ENCODE assay signal across 18 mouse cellular contexts in genomic region chr12:94645302-94645701, GRCm38 (mm10).
A peak's percentile ranks its signal among the peaks of the same experiment; 100 is the strongest.
DNase-seq lines count a peak whose midpoint lies in the region; ATAC-seq and TF ChIP-seq lines count a peak whose summit lies in the region.
"Had no signal": no experiment of that assay in that cellular context is flagged by ENCODE, and none has a peak within 500 bp of the region (broad histone marks: within the 10 kb centered on the region; RNA-seq: fewer than 3 reads in every experiment).

No protein-coding gene starts in this region.

- no peak overlapping the region for H3K27ac ChIP-seq in forebrain, embryonic 16.5 days (ENCODE audit: low read length)
- no peak overlapping the region for H3K27ac ChIP-seq in forebrain, embryonic 13.5 days
- no peak overlapping the region for H3K27ac ChIP-seq in lung, postnatal 0 days (ENCODE audit: low read length)
- H3K27ac ChIP-seq in hindbrain, embryonic 11.5 days (ENCODE audit: low read depth, low read length): no peak overlapping the region
- H3K27ac ChIP-seq: hindbrain, embryonic 12.5 days; layer of hippocampus, adult 2 months; midbrain, embryonic 12.5 days had no signal

- no peaks in the 10 kb centered on the region for H3K27me3 ChIP-seq in forebrain, embryonic 16.5 days (replicated peaks; ENCODE audit: control insufficient read depth, insufficient read depth, low read length)
- no peaks in the 10 kb centered on the region for H3K27me3 ChIP-seq in forebrain, embryonic 13.5 days
- no peaks in the 10 kb centered on the region for H3K27me3 ChIP-seq in lung, postnatal 0 days (replicated peaks; ENCODE audit: insufficient read depth, low read length)
- H3K27me3 ChIP-seq in hindbrain, embryonic 11.5 days (ENCODE audit: control insufficient read depth, insufficient read depth, low read length): no peaks in the 10 kb centered on the region
- H3K27me3 ChIP-seq: heart, embryonic 12.5 days; hindbrain, embryonic 12.5 days; midbrain, embryonic 12.5 days had no signal

- no peaks in the 10 kb centered on the region for H3K36me3 ChIP-seq in forebrain, embryonic 16.5 days (ENCODE audit: control insufficient read depth, insufficient read depth)
- no peaks in the 10 kb centered on the region for H3K36me3 ChIP-seq in forebrain, embryonic 13.5 days (ENCODE audit: poor library complexity, severe bottlenecking)
- no peaks in the 10 kb centered on the region for H3K36me3 ChIP-seq in lung, postnatal 0 days (ENCODE audit: insufficient read depth, low read length)
- H3K36me3 ChIP-seq in hindbrain, embryonic 11.5 days (ENCODE audit: control insufficient read depth, insufficient read depth, low read length): no peaks in the 10 kb centered on the region
- H3K36me3 ChIP-seq: heart, embryonic 12.5 days; hindbrain, embryonic 12.5 days; midbrain, embryonic 12.5 days had no signal

- no peaks in the 10 kb centered on the region for H3K4me1 ChIP-seq in forebrain, embryonic 16.5 days (replicated peaks; ENCODE audit: control insufficient read depth, insufficient read depth, low read length)
- H3K4me1 ChIP-seq in forebrain, embryonic 13.5 days: no peaks in the 10 kb centered on the region
- no peaks in the 10 kb centered on the region for H3K4me1 ChIP-seq in lung, postnatal 0 days (ENCODE audit: insufficient read depth, low read depth, low read length)
- H3K4me1 ChIP-seq in hindbrain, embryonic 11.5 days (replicated peaks; ENCODE audit: control insufficient read depth, insufficient read depth, low read length): no peaks in the 10 kb centered on the region
- H3K4me1 ChIP-seq: heart, embryonic 12.5 days; hindbrain, embryonic 12.5 days; midbrain, embryonic 12.5 days had no signal

- no peak for DNase-seq in lung, postnatal 0 days (ENCODE audit: low spot score)
- DNase-seq in lung, adult 18-20 months: no peak
- DNase-seq in left cerebral cortex, adult 18-20 months (ENCODE audit: low spot score in 2 of 2): peak; percentile 19 to 47
- DNase-seq in adrenal gland, adult (ENCODE audit: inconsistent age in 2 of 2, low spot score in 1 of 2): no peak
- DNase-seq in heart, postnatal 10 days: no peak
- no peak for DNase-seq in hindbrain, embryonic 11.5 days (ENCODE audit: low spot score)
- DNase-seq: B cell, adult 2 months; gastrocnemius, postnatal 14 days; kidney, adult 9 months; lung, postnatal 36 days; thymus, adult 2 months had no signal

- no peak overlapping the region for H3K4me2 ChIP-seq in forebrain, embryonic 16.5 days (ENCODE audit: low read length)
- no peak overlapping the region for H3K4me2 ChIP-seq in forebrain, embryonic 13.5 days
- no peak overlapping the region for H3K4me2 ChIP-seq in lung, postnatal 0 days (replicated peaks; ENCODE audit: low read depth, low read length)
- H3K4me2 ChIP-seq in hindbrain, embryonic 11.5 days (replicated peaks; ENCODE audit: low read depth, low read length): no peak overlapping the region
- H3K4me2 ChIP-seq: heart, embryonic 12.5 days; hindbrain, embryonic 12.5 days; liver, embryonic 11.5 days; midbrain, embryonic 12.5 days had no signal

- no peak for TF ChIP-seq EP300 in lung, postnatal 0 days (IDR thresholded peaks at IDR 0.05)

- no peak overlapping the region for H3K4me3 ChIP-seq in forebrain, embryonic 16.5 days (replicated peaks; ENCODE audit: low read length)
- H3K4me3 ChIP-seq in forebrain, embryonic 13.5 days: no peak overlapping the region
- H3K4me3 ChIP-seq in lung, postnatal 0 days (ENCODE audit: low read depth, low read length): no peak overlapping the region
- H3K4me3 ChIP-seq in hindbrain, embryonic 11.5 days (ENCODE audit: low read depth, low read length): no peak overlapping the region
- H3K4me3 ChIP-seq: heart, embryonic 12.5 days; hindbrain, embryonic 12.5 days; layer of hippocampus, adult 2 months; midbrain, embryonic 12.5 days had no signal

- no peak overlapping the region for H3K9ac ChIP-seq in forebrain, embryonic 16.5 days (replicated peaks; ENCODE audit: low read depth, low read length)
- no peak overlapping the region for H3K9ac ChIP-seq in forebrain, embryonic 13.5 days
- no peak overlapping the region for H3K9ac ChIP-seq in lung, postnatal 0 days (replicated peaks; ENCODE audit: low read depth)
- no peak overlapping the region for H3K9ac ChIP-seq in hindbrain, embryonic 11.5 days (ENCODE audit: low read depth, low read length)
- H3K9ac ChIP-seq: heart, embryonic 12.5 days; hindbrain, embryonic 12.5 days; midbrain, embryonic 12.5 days had no signal

- WGBS in forebrain, embryonic 16.5 days: 48% methylated on average over 2 of the region's 2 CpGs
- 61% methylated on average over 2 of the region's 2 CpGs for WGBS in forebrain, embryonic 13.5 days
- 64% methylated on average over 2 of the region's 2 CpGs for WGBS in lung, postnatal 0 days
- 74% methylated on average over 2 of the region's 2 CpGs for WGBS in hindbrain, embryonic 11.5 days

- intact Hi-C loops in heart, postnatal 10 days (cut with DNase I): no loop called here

- no peaks in the 10 kb centered on the region for H3K9me3 ChIP-seq in forebrain, embryonic 16.5 days (ENCODE audit: control insufficient read depth, low read length)
- no peaks in the 10 kb centered on the region for H3K9me3 ChIP-seq in forebrain, embryonic 13.5 days (replicated peaks)
- H3K9me3 ChIP-seq in lung, postnatal 0 days (ENCODE audit: low read length): no peaks in the 10 kb centered on the region
- no peaks in the 10 kb centered on the region for H3K9me3 ChIP-seq in hindbrain, embryonic 11.5 days (ENCODE audit: control insufficient read depth, low read length)
- H3K9me3 ChIP-seq: heart, embryonic 12.5 days; hindbrain, embryonic 12.5 days; midbrain, embryonic 12.5 days had no signal

- TF ChIP-seq CTCF in lung, postnatal 0 days (IDR thresholded peaks at IDR 0.05): no peak

- 0 out of 2 replicates have a peak, but pooled peaks have one; percentile 20 for ATAC-seq in forebrain, embryonic 16.5 days
- no peak for ATAC-seq in forebrain, embryonic 13.5 days
- ATAC-seq in lung, postnatal 0 days: peak; percentile 49
- no peak for ATAC-seq in hindbrain, embryonic 11.5 days (ENCODE audit: low FRiP score)

Comparison
In these comparisons a context has a peak if more than half of its experiments do, and no peak if none do; other contexts are left out.
1. ATAC-seq: peak in forebrain, embryonic 16.5 days (single experiment) and lung, postnatal 0 days (single experiment); none in forebrain, embryonic 13.5 days (single experiment) and hindbrain, embryonic 11.5 days (single experiment).
2. DNase-seq: peak in left cerebral cortex, adult 18-20 months (2 of 2); none in lung, postnatal 0 days (single experiment), lung, adult 18-20 months (0 of 2), adrenal gland, adult (0 of 2), heart, postnatal 10 days (0 of 2) and hindbrain, embryonic 11.5 days (single experiment).